Mouse (Mus musculus) bone marrow, adult 2 months (tissue): ENCODE results near the gene Mslnl.

Experiments used
- CTCF ChIP-seq: fragments of 200-500 bp; IDR thresholded peaks from 2 replicates; pipeline ENCODE4 v1.5.1; 2011; ENCODE audit warnings: low read length, control low read depth; ENCODE audit not compliant: control insufficient read depth, insufficient read depth
- POLR2A ChIP-seq: fragments of 200-500 bp; IDR thresholded peaks from 2 replicates; pipeline ENCODE4 v1.6.1; 2011; ENCODE audit warnings: low read depth, mild to moderate bottlenecking, control low read depth, low read length, borderline replicate concordance; ENCODE audit not compliant: control insufficient read depth

GRCm38 (mm10) chr17:25748238-25748637, 12.4 kb downstream of the Mslnl start:
- TF ChIP-seq POLR2A (no peak), CTCF (no peak)
